Mouse (Mus musculus) hindbrain, embryonic 15.5 days (tissue): ENCODE measurements around the gene Itpkc. TPM values are rescaled to one million over a fixed set of nuclear protein-coding genes. Genes with fewer than 3 reads are reported as not detected.

Experiments used
- ATAC-seq: fragments of 200-750 bp; cut with Nextera tagmentation; 2 replicates; pipeline ENCODE4 v1.8.0; 2017; ENCODE audit warnings: low read depth, moderate number of reproducible peaks, moderate TSS enrichment; ENCODE audit not compliant: low FRiP score
- H3K27ac ChIP-seq: fragments of 300-500 bp; sonication (generic); replicated peaks from 2 replicates; pipeline ENCODE4 v1.5.1; 2015; ENCODE audit warnings: mild to moderate bottlenecking, inconsistent platforms
- H3K27me3 ChIP-seq: fragments of 300-500 bp; sonication (generic); 2 replicates; pipeline ENCODE4 v1.6.1; 2015; ENCODE audit warnings: control low read depth, inconsistent platforms
- H3K36me3 ChIP-seq: fragments of 300-500 bp; sonication (generic); 2 replicates; pipeline ENCODE4 v1.6.1; 2015; ENCODE audit warnings: control low read depth, inconsistent platforms
- H3K4me1 ChIP-seq: fragments of 300-500 bp; sonication (generic); replicated peaks from 2 replicates; pipeline ENCODE4 v1.6.1; 2015; ENCODE audit warnings: control low read depth, inconsistent platforms
- H3K4me2 ChIP-seq: fragments of 300-500 bp; sonication (generic); 2 replicates; pipeline ENCODE4 v1.6.1; 2015; ENCODE audit warnings: moderate library complexity, mild to moderate bottlenecking, inconsistent platforms
- H3K4me3 ChIP-seq: fragments of 300-500 bp; sonication (generic); 2 replicates; pipeline ENCODE4 v1.5.1; 2015; ENCODE audit warnings: mild to moderate bottlenecking, inconsistent platforms
- H3K9ac ChIP-seq: fragments of 300-500 bp; sonication (generic); 2 replicates; pipeline ENCODE4 v1.6.1; 2015; ENCODE audit warnings: inconsistent platforms
- H3K9me3 ChIP-seq: fragments of 300-500 bp; sonication (generic); 2 replicates; pipeline ENCODE4 v1.6.1; 2016; ENCODE audit warnings: control low read depth, inconsistent platforms
- WGBS: fragments of 180-500 bp; shearing (Covaris S2); methylation state at CpG from one replicate; pipeline ENCODE4 v1.1.7; 2015; 5-methylcytosine and 5-hydroxymethylcytosine counted together
- microRNA counts: library from miRNA; unstranded; fragments of <30 nt; microRNA quantifications from one replicate; lab custom pipeline; 2016
- microRNA-seq: library from miRNA; unstranded; fragments of <30 nt; microRNA quantifications from one replicate; pipeline ENCODE4, GENCODE M21; 2016
- polyA plus RNA-seq: library from polyadenylated mRNA; unstranded; fragments of >200 nt; fragmentation: Nextera tagmentation; extraction: Ambion mirVana; gene quantifications from 2 replicates; pipeline ENCODE4 v1.2.1, GENCODE M21; 2015

The Itpkc gene
- polyA plus RNA-seq, 1 experiment from 2014 or later: 8.2 TPM

DNA sequence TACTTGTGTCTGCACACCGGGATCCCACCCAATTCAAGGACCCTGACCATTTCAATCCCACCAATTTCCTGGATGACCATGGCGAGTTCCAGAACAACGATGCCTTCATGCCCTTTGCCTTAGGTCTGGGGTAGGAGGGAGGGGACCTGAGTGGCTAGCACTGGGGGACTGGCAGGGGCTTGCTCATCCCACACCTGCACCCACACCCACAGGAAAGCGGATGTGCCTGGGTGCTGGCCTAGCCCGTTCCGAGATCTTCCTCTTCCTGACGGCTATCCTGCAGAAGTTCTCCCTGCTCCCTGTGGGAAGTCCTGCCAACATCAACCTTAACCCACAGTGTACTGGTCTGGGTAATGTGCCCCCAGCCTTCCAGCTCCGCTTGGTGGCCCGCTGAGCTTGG lies 70.3 kb downstream of the Itpkc start:
- Histone ChIP-seq H3K9me3 (no peaks in the 10 kb centered on the region), H3K4me3 (no peak overlapping the region), H3K36me3 (peaks cover 30% of the 10 kb centered on the region), H3K4me1 (peaks cover 35% of the 10 kb centered on the region), H3K27me3 (no peaks in the 10 kb centered on the region), H3K4me2 (no peak overlapping the region), H3K27ac (no peak overlapping the region), H3K9ac (no peak overlapping the region)
- no peak for ATAC-seq
- 95% methylated on average over 9 of the region's 9 CpGs for WGBS

MicroRNA genes within 50 kb of the gene (microRNA counts, 519-probe panel; counts per million panel counts)
- microRNA mmu-miR-1191 (lab: Ali Mortazavi, UCI): not detected

Small RNA genes within 50 kb of the gene (microRNA-seq; reads per million reads assigned to microRNA genes)
- gene Mir1191: 1.5 reads per million
- gene Mir3101: 0.65 reads per million

Other genes with a start within 250 kb of the Itpkc start
- gene Cyp2a12, start 199.6 kb downstream of the Itpkc start, polyA plus RNA-seq: not detected in 2 replicates
- not detected in 2 replicates for gene Cyp2f2, start 108.8 kb downstream of the Itpkc start, polyA plus RNA-seq
- gene Cyp2t4, start 74.9 kb downstream of the Itpkc start, polyA plus RNA-seq: 0.14 and 0.29 TPM in 2 replicates
- 96.4 and 107 TPM in 2 replicates for gene Egln2, start 61.9 kb downstream of the Itpkc start, polyA plus RNA-seq
- gene Rab4b, start 49.8 kb downstream of the Itpkc start, polyA plus RNA-seq: 102 and 111 TPM in 2 replicates
- 0.39 and 1.1 TPM in 2 replicates for gene Gm21983, start 47.6 kb downstream of the Itpkc start, polyA plus RNA-seq
- 23.9 and 26.6 TPM in 2 replicates for gene Mia, start 47.5 kb downstream of the Itpkc start, polyA plus RNA-seq
- 3.8 and 4.0 TPM in 2 replicates for gene BC024978, start 32.9 kb downstream of the Itpkc start, polyA plus RNA-seq
- gene Snrpa, start 32.4 kb downstream of the Itpkc start, polyA plus RNA-seq: 192 and 194 TPM in 2 replicates
- gene Coq8b, start 4.4 kb upstream of the Itpkc start, polyA plus RNA-seq: 20.6 and 23.2 TPM in 2 replicates
- gene Numbl, start 29.8 kb upstream of the Itpkc start, polyA plus RNA-seq: 57.8 and 67.5 TPM in 2 replicates
- 12.9 and 13.9 TPM in 2 replicates for gene Ltbp4, start 109.0 kb upstream of the Itpkc start, polyA plus RNA-seq
- 42.8 and 46.6 TPM in 2 replicates for gene Shkbp1, start 127.4 kb upstream of the Itpkc start, polyA plus RNA-seq
- gene Gm20479, start 128.8 kb upstream of the Itpkc start, polyA plus RNA-seq: not detected in 2 replicates
- gene Sptbn4, start 219.0 kb upstream of the Itpkc start, polyA plus RNA-seq: 3.2 and 3.7 TPM in 2 replicates
- 20.2 and 24.0 TPM in 2 replicates for gene Blvrb, start 219.3 kb upstream of the Itpkc start, polyA plus RNA-seq
- 10.5 and 11.3 TPM in 2 replicates for gene Sertad3, start 245.1 kb upstream of the Itpkc start, polyA plus RNA-seq